Mouse (Mus musculus) CH12.LX (cell line): ENCODE results near the gene Pdlim5. TPM values are rescaled to one million over a fixed set of nuclear protein-coding genes. Genes with fewer than 3 reads are reported as not detected.

Experiments
- DNase-seq: peaks from one replicate; pipeline ENCODE4 v3.0.0-alpha.2; 2013; ENCODE audit errors: extremely low read depth
- H3K27ac ChIP-seq: 2 replicates; pipeline ENCODE4 v1.5.1; 2012; ENCODE audit warnings: low read depth, mild to moderate bottlenecking, control low read depth, moderate library complexity; ENCODE audit not compliant: insufficient read depth
- H3K27me3 ChIP-seq: replicated peaks from 2 replicates; pipeline ENCODE3; 2012; ENCODE audit warnings: inconsistent platforms
- H3K36me3 ChIP-seq, 2 experiments: replicated peaks in 1 of 2; 2 replicates each; pipeline versions ENCODE3 to v1.6.1; 2012; ENCODE audit warnings: inconsistent platforms in 1 of 2, low read length in 1 of 2, mild to moderate bottlenecking in 1 of 2, mixed read lengths in 1 of 2, moderate library complexity in 1 of 2; ENCODE audit not compliant: control insufficient read depth in 1 of 2, insufficient read depth in 1 of 2
- H3K4me1 ChIP-seq, 2 experiments: 2 replicates each; pipeline ENCODE4 v1.6.1; 2012; ENCODE audit warnings: inconsistent platforms in 1 of 2, moderate library complexity in 1 of 2; ENCODE audit not compliant: insufficient read depth in 2 of 2, control insufficient read depth in 1 of 2
- H3K4me2 ChIP-seq: 2 replicates; pipeline ENCODE4 v1.6.1; 2012; ENCODE audit warnings: low read depth, mild to moderate bottlenecking, control low read depth; ENCODE audit not compliant: poor library complexity, insufficient read depth, severe bottlenecking
- H3K4me3 ChIP-seq, 3 experiments: fragments of 150-350 bp in 1 of 3; sonication (generic) in 1 of 3; replicated peaks in 1 of 3; 2 replicates each; pipeline versions ENCODE3 to v1.5.1; 2011 to 2012; ENCODE audit warnings: low read depth in 2 of 3, low read length in 2 of 3, mild to moderate bottlenecking in 2 of 3, moderate library complexity in 2 of 3, control low read depth in 1 of 3, improper control_type of control experiment in 1 of 3, inconsistent platforms in 1 of 3, mixed read lengths in 1 of 3; ENCODE audit not compliant: poor library complexity in 1 of 3
- H3K79me2 ChIP-seq: replicated peaks from 2 replicates; pipeline ENCODE4 v1.6.1; 2012; ENCODE audit warnings: mild to moderate bottlenecking, moderate library complexity; ENCODE audit not compliant: control insufficient read depth, poor library complexity, insufficient read depth, severe bottlenecking; ENCODE audit errors: extremely low read depth
- H3K9ac ChIP-seq: 2 replicates; pipeline ENCODE4 v1.6.1; 2012; ENCODE audit warnings: low read depth, mild to moderate bottlenecking, control low read depth, moderate library complexity; ENCODE audit not compliant: insufficient read depth
- H3K9me3 ChIP-seq: replicated peaks from 2 replicates; pipeline ENCODE3; 2012; ENCODE audit warnings: low read length, inconsistent platforms, mixed read lengths
- ELF1 ChIP-seq: IDR thresholded peaks from 2 replicates; pipeline ENCODE4 v1.6.1; 2014; ENCODE audit warnings: low read depth, mild to moderate bottlenecking, inconsistent platforms, low read length, improper control_type of control experiment
- HCFC1 ChIP-seq: IDR thresholded peaks from 2 replicates; pipeline ENCODE4 v1.6.1; 2012; ENCODE audit warnings: low read depth, mild to moderate bottlenecking, inconsistent platforms, low read length, improper control_type of control experiment
- IRF4 ChIP-seq: IDR thresholded peaks from 2 replicates; pipeline ENCODE4 v1.6.1; 2014; ENCODE audit warnings: low read depth, mild to moderate bottlenecking, inconsistent platforms, low read length, improper control_type of control experiment
- JUN ChIP-seq: IDR thresholded peaks from 2 replicates; pipeline ENCODE4 v1.6.1; 2011; ENCODE audit warnings: low read depth, mild to moderate bottlenecking, low read length, improper control_type of control experiment, moderate library complexity; ENCODE audit not compliant: insufficient read depth
- JUND ChIP-seq: conservative IDR thresholded peaks from 2 replicates; pipeline ENCODE4 v1.6.1; 2011; ENCODE audit warnings: low read depth, low read length, improper control_type of control experiment
- MAFK ChIP-seq: IDR thresholded peaks from 2 replicates; pipeline ENCODE4 v1.6.1; 2011; ENCODE audit warnings: low read length, improper control_type of control experiment; ENCODE audit not compliant: insufficient replicate concordance
- MAZ ChIP-seq: IDR thresholded peaks from 2 replicates; pipeline ENCODE4 v1.6.1; 2012; ENCODE audit warnings: low read depth, mild to moderate bottlenecking, inconsistent platforms, low read length, improper control_type of control experiment, moderate library complexity
- MYC ChIP-seq: IDR thresholded peaks from 2 replicates; pipeline ENCODE4 v1.6.1; 2011; ENCODE audit warnings: low read depth, mild to moderate bottlenecking, improper control_type of control experiment, low read length
- NELFE ChIP-seq: IDR thresholded peaks from 2 replicates; pipeline ENCODE4 v1.6.1; 2011; ENCODE audit warnings: low read depth, low read length, improper control_type of control experiment
- POLR2AphosphoS2 ChIP-seq: IDR thresholded peaks from 2 replicates; pipeline ENCODE4 v1.6.1; 2011; ENCODE audit warnings: low read depth, low read length, improper control_type of control experiment
- SIN3A ChIP-seq: IDR thresholded peaks from 2 replicates; pipeline ENCODE4 v1.6.1; 2012; ENCODE audit warnings: low read length, improper control_type of control experiment, inconsistent platforms
- ZKSCAN1 ChIP-seq: IDR thresholded peaks from 2 replicates; pipeline ENCODE4 v1.6.1; 2012; ENCODE audit warnings: low read depth, inconsistent platforms, low read length, improper control_type of control experiment, borderline replicate concordance
- ZNF384 ChIP-seq: IDR thresholded peaks from 2 replicates; pipeline ENCODE4 v1.6.1; 2012; ENCODE audit warnings: low read depth, low read length, improper control_type of control experiment, inconsistent platforms
- dilution Hi-C: fragments of 300-500 bp; cut with MboI; formaldehyde crosslinking; loops from 2 replicates; pipeline ENCODE4 v1.14.3; 2020; ENCODE audit warnings: low sequenced_read_pairs; ENCODE audit not compliant: extremely low pct_unique_long_range_greater_than_20kb, extremely low pct_ligation_motif_present
- in situ Hi-C: fragments of 300-500 bp; cut with MboI; formaldehyde crosslinking; loops from 3 replicates; pipeline ENCODE4 v1.14.3; 2019; ENCODE audit warnings: low sequenced_read_pairs, low pct_ligation_motif_present, low pct_unique_long_range_greater_than_20kb, mixed read lengths
- polyA plus RNA-seq: library from polyadenylated mRNA; unstranded; fragments of >175 nt; gene quantifications from 2 replicates; pipeline ENCODE4 v1.2.1, GENCODE M21; 2012; ENCODE audit warnings: low read depth; ENCODE audit not compliant: insufficient read length
- total RNA-seq, 2 experiments: library from RNA; depleted of rRNA; stranded (reverse); fragments of 300-350 nt in 1 of 2; fragments of >200 nt in 1 of 2; gene quantifications; 2 replicates each; pipeline ENCODE4 v1.2.3; 2012 to 2014

Pdlim5 gene
- total and polyA plus RNA-seq, 3 experiments: 22.0 to 24.6 (median 22.8) TPM

GRCm38 (mm10) chr3:142243263-142243662 is 152.2 kb downstream of the Pdlim5 start (continued):
- TF ChIP-seq POLR2AphosphoS2 (no peak), JUN (no peak), IRF4 (peak; percentile 81), NELFE (no peak), MAFK (0 out of 2 replicates have a peak, but pooled peaks have one; percentile 49), ZKSCAN1 (no peak), ZNF384 (peak; percentile 66), JUND (peak; percentile 46; the same call in 1 of the 2 replicates)

GRCm38 (mm10) chr3:142239298-142239697 is 156.2 kb downstream of the Pdlim5 start:
- H3K27me3 ChIP-seq: no peaks in the 10 kb centered on the region
- H3K9me3 ChIP-seq: no peaks in the 10 kb centered on the region
- dilution Hi-C loops: no loop called here
- no peak overlapping the region for H3K4me2 ChIP-seq
- TF ChIP-seq HCFC1: no peak
- TF ChIP-seq, all 38 proteins: peak for 0
- Histone ChIP-seq H3K79me2 (no peaks in the 10 kb centered on the region), H3K4me1 (peaks cover 3 to 20% of the 10 kb centered on the region in 2 experiments; a peak in 2 of 4 replicates), H3K4me3 (no peak overlapping the region), H3K27ac (no peak overlapping the region), H3K9ac (no peak overlapping the region), H3K36me3 (peaks cover 0 to 3% of the 10 kb centered on the region in 2 experiments)
- in situ Hi-C loops: no loop called here
- no peak for DNase-seq

DNA sequence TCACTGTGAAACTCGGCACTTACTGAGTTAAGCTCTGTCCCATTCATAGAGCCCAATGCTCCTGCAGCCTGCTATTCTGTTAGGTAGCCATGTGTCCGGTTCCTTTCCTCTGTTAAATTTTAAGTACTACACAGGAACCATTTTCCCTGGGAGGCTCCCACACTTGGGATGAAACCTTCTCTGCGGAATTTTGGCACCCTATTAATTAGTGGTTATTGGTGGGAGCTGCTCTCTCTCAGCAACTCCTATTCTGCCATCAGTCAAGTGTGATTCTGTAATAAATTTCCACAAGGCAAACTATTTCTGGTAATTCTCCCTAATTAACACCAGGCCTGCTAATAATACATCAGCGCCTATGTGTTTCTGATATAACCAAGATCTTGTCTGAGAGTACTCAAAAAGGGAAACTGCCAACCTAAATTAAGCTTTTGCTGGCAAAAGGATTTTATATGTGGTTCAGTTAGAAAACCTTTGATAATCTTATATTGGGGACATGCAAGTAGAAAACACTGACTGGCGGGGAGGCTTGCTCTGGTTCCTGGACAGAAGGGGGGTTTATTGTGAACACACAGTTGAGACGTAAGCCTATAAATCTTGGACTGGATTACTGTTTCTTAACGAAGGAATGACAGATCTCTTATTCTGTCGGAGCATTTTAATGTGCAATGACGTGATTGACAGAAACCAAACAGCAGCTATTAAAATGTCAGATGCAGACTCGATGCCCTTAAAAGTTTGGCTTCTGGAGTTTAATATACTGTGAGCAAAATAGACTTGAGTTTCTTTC is 157.0 kb downstream of the Pdlim5 start:
- Histone ChIP-seq H3K9ac (no peak overlapping the region), H3K27me3 (no peaks in the 10 kb centered on the region), H3K27ac (no peak overlapping the region), H3K79me2 (no peaks in the 10 kb centered on the region), H3K4me2 (no peak overlapping the region), H3K4me3 (no peak overlapping the region), H3K9me3 (no peaks in the 10 kb centered on the region), H3K36me3 (peaks cover 0 to 3% of the 10 kb centered on the region in 2 experiments), H3K4me1 (peaks cover 3 to 24% of the 10 kb centered on the region in 2 experiments; a peak in 2 of 4 replicates)
- no peak for DNase-seq
- dilution Hi-C loops: no loop called here
- TF ChIP-seq SIN3A (no peak), ZNF384 (no peak), MYC (no peak), MAFK (no peak), MAZ (no peak), ELF1 (no peak)
- in situ Hi-C loops: no loop called here
